Mouse (Mus musculus) heart, adult 11 months (tissue): ENCODE data around the gene Ankrd11.
A peak's percentile ranks its signal among the peaks of the same experiment; 100 is the strongest.

Experiments used
- DNase-seq: peaks from one replicate; pipeline ENCODE4 v3.0.0; 2022

The Ankrd11 gene

DNA sequence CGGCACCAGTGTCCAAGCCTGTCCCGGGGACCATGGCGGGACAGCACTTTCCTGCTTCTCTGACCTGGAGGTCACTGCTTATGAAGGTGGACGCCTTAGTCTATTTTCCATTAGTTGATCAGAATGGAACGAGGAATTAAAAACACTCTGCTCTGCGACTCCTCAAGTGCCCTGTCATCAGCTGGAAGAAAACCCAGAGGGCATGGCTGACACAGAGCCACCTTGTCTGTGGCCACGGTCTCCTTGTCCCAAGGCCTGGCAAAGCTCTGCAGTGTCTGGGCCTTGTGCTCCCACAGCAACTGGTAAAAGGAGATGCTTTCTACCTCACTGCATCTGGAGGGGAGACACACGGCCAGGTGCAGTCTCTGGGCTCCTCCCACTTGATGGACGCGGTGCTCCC is 158.4 kb downstream of the Ankrd11 start:
- no peak for DNase-seq

- DNase-seq: no peak
Measured at GRCm38 (mm10) chr8:122880302-122880701, 161.8 kb downstream of the Ankrd11 start.

- DNase-seq: no peak
Measured at GRCm38 (mm10) chr8:122878231-122878630, 163.8 kb downstream of the Ankrd11 start.

DNA sequence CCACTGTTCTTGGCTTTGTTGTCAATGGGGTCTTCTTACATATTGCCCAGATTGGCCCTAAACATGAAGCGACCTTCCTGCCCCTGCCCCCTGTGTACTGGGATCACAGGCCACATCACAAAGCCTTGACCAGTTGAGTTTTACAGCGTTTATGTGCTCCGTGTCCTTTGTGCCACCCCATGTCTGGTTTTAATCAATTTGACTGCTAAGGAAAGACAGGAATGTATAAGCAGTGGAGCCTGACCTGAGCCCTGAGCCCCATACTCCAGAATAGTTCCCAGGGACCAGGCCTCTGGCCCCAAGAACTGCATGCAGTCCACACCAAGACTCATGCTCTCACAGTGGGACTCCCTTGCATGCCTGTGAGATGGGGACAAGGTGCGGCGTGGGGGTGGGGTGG is 166.9 kb downstream of the Ankrd11 start:
- no peak for DNase-seq

- DNase-seq: no peak
Measured at GRCm38 (mm10) chr8:122873171-122873570, 168.9 kb downstream of the Ankrd11 start.

DNA sequence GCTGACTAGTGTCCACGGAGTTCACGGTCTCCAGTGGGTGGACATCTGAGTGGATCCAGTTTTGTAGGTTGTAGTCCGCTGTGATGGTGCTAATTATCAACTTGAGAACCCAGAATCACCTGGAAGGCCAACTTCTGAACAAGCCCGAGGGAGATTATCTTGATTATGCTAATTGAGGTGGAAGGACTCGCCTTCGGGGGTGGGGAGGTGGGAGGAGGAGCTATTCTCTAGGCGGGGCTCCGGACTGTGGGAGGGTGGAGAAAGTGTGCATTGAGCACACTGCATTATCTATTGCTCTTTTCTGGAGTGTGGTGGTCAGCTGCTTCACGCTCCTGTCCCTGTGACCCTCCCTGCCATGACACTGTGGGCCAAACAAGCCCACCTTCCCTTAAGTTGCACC is 170.4 kb downstream of the Ankrd11 start:
- DNase-seq: no peak

GRCm38 (mm10) chr8:122870377-122870863 is 171.7 kb downstream of the Ankrd11 start:
- no peak for DNase-seq

DNA sequence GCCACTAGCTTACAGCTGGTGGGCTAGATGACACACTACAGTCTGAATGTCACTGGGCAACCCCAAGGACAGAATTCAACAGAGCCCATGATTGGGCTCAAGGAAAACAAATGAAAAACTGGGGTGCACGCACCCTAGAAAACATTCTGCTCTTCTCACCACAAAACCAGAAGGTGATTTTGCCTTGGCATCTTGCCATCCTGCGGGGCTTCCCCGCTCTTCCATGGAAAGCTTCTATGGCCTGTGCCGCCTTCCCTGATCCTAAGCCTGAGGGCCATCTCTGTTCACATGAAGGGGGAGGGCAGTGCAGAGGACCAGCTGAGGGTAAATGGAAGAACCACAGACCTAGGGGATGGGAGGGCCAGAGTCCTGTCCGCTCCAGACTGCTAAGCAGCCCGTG is 174.1 kb downstream of the Ankrd11 start:
- DNase-seq: no peak

GRCm38 (mm10) chr8:122866231-122866630 is 175.8 kb downstream of the Ankrd11 start:
- DNase-seq: no peak

GRCm38 (mm10) chr8:122865441-122865840 is 176.6 kb downstream of the Ankrd11 start:
- DNase-seq: no peak

DNA sequence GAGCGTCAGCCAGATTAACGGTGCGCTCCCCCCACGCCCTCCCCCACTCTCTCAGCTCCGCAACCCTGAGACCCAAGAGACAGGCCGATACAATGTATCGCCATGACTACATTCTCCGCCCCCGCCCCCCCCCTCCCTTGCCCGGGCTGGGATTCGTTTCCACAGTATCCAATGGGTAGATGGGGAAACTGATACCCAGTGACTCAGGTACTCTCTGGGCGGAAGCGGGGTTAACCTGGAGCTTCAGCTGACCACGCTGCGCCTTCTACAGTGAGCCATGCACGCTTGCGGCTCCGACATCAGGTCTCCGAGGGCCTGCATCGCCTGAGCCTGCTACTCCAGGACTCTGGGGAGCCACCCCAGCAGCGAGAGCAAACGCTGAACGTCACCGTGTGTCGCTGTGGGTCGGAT is 177.4 kb downstream of the Ankrd11 start:
- no peak for DNase-seq

- no peak for DNase-seq
Measured at GRCm38 (mm10) chr8:122859843-122860242, 182.2 kb downstream of the Ankrd11 start.

GRCm38 (mm10) chr8:122856288-122856687 is 185.8 kb downstream of the Ankrd11 start:
- no peak for DNase-seq

DNA sequence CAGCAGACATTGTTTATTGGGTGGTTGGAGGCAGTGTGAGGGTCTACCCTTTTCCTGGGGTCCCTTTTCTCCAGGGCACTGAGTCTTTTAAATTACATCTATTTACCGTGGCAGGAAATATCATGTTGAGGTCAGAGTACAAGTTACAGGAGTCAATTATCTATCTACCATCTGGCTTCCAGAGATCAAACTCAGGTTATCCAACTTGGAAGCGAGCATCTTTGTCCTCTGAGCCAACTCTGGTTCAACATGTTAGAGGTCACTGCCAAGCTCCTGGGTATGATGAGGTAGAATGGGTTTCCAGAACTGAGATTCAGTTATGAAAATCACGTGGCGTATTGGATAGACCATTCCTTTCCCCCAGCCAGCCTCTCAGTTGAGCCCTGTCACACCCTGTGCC is 187.0 kb downstream of the Ankrd11 start:
- DNase-seq: no peak

- DNase-seq: no peak
Measured at GRCm38 (mm10) chr8:122854388-122854787, 187.7 kb downstream of the Ankrd11 start.

DNA sequence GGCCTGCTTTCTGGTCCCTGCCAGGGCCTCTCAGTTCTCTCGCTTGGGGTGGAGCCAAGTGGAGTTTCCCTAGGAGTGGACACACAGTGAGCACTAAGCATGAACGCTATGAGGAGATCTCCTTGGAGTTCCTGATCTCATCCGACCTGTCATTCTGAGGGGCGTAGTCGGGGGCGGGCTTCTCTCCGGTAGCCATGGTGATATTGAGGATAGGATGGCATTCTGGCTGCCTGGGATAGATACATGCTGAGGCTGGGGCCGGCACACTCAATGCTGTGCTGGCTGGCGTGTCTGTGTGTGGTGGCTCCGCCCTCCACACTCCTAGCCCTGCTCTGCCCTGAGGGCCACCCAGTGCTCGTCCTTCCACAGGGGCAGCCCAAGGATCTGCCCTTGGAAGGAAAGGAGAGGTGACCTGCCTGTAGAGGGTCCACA is 188.7 kb downstream of the Ankrd11 start:
- no peak for DNase-seq

DNA sequence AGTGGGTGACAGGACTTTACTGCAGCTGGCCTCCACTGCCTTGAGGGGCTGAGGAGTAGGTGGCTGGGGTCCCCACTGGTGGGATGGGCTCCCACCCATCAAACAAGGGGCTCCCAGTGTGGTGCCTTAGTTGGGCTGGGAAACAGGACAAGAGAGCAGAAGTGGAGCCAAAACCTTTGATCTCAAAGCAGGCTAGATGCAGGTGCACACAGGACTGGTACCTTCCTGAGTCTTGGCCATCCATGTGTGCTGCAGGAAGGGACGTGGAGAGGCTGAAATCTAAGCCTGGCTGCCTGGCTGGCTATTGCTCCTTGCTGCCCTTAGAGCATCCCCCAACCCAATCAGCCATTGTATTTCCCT is 189.6 kb downstream of the Ankrd11 start:
- no peak for DNase-seq

DNA sequence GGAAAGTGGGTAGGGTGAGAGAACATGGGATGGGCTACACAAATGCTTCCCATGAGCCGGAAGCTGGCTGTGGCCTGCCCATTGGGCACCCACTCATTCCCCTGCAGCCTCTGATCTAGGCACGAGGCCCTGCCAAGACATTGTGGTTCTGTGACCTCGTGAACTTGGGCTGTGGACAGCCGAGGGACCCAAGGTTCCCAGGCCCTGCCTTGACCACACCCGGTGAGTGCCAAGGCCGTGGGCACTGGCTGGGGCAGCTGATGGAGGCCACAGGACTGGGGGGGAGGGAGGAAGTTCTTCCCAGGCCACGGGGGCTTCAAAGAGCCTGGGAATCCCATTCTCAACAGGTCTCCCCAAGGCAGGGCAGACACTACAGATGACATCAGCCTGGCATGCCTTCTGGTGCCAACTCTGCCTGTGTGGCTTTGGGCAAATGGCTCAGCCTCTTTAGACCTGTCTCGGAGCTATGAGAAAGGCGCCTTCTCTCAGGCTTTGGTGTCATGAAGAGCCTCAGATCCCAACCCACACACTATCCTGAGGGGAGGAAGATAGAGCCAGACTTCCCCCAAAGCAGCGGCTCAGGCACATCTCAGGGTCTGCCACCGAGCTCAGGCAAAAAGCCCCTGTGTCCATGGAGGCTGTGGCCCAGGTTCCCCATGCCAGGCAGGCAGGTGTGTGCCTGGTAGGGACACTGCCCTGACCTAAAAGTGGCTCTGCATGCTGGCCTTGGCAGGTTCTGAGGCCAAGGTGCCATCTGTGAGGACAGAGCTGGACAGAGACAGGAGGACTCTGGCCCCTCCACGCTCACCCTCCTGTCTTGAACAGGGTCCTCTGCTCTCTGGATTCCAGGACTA is 190.2 kb downstream of the Ankrd11 start:
- DNase-seq: no peak

DNA sequence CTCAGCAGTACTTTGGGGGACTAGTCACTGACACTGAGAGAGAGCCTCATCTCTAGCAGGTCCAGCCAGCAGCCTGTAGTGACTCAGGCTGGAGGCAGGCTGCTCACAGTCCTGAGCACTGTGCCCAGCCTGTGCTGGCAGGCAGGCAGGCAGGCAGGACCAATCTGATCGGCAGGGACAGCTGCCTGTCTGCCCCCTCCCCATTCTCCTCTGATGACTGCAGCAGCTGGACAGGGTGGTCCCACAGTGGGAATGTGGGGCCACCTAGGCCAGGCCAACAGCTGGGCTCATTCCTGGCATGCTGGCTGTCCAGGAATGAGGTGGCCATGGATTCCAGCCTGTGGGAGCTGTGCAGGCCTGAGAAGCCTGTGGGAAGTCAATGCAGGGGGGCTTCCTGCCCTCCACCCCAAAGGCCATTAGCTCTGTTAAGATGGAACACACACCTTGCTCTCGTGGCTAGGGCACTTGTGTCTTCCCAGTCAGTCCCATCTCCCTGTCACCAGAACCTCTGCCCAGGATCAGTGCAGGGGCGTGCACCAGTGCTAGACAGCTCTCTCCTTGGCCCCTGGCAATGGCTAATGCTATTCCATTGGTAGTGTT is 191.3 kb downstream of the Ankrd11 start:
- DNase-seq: no peak

- no peak for DNase-seq
Measured at GRCm38 (mm10) chr8:122849152-122849910, 192.7 kb downstream of the Ankrd11 start.

GRCm38 (mm10) chr8:122847829-122848561 is 194.1 kb downstream of the Ankrd11 start, which contains the start of gene Cdh15:
Cdh15 (plus strand) TSS chr8:122847966.
- peak; percentile 91 for DNase-seq

GRCm38 (mm10) chr8:122845662-122846061 is 196.4 kb downstream of the Ankrd11 start:
- no peak for DNase-seq

DNA sequence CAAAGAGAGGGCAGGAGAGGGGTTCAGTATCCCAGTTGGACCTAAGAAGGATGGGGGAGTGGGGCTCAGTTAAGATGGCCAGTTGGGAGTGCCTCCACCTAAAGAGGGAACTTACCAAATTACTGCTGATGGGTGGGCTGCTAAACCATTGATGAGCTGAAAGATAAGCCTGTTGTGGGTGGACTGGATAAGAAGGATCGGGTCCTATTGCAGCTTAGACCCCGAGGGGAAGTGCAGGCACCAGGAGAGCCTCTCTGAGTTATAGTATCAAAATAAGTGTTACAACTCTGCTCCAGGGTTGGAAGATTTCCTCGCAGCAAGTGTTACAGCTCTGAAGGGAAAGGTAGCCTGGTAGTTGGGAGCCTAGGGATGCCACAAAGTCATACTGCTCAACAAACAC is 197.9 kb downstream of the Ankrd11 start:
- no peak for DNase-seq
